Mouse (Mus musculus) ovary, adult 2 months (tissue): ENCODE data around the gene Ropn1l. TPM values are rescaled to one million over a fixed set of nuclear protein-coding genes. Genes with fewer than 3 reads are reported as not detected.

ENCODE experiments used
- polyA plus RNA-seq: library from polyadenylated mRNA; depleted of rRNA; stranded (reverse); fragments of >200 nt; gene quantifications from 2 replicates; pipeline ENCODE4 v1.2.3, GENCODE M21; 2012; rRNA removed

Gene Ropn1l
- polyA plus RNA-seq, result 3.1 and 4.4 TPM in 2 replicates

DNA sequence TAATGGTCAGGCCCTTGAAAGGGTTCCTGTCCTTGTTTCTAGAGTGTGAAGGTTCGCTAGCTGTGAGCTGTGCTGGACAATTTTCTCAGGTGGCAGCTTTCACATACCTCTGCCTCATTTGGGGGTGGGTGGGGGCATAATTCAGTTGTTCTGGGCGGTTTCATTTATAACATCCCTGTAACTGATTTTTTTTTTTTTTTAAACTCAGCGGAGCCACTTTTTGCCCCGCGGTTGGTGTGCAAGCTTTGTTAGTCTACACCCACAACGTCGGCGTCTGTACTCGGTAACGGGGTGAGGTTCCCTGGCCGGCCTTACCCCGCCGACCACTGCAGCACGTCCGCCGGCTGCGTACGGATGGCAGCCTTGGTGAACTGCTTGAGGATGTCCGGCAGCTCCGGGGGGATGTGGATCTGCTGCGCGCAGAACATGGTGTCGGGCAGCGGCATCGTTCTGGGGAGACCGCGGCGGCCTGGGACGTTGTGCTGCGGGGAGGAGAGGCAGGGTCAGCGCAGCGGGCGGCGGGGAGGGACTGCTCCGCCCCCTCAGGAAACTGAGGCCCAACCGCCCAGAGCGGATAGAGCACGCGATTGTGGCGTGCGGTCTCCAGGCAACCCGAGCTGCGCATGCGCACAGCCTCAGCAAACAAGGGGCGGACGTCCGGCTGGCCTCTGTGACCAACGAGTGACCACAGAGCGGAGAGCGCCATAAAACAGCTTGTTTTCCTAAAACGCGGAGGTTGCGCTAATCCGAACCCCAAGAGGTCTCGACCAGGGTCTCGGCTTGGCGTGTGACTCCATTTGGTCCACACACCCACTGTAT is at the start of gene Ropn1l:
Ropn1l (minus strand) TSS at position 640 of the 819 bp plus-strand sequence.

Other genes with a start within 250 kb of the Ropn1l start
- gene Dap, start 229.4 kb downstream of the Ropn1l start, polyA plus RNA-seq, result 92.7 and 179 TPM in 2 replicates
- 1.9 and 2.2 TPM in 2 replicates for gene Ankrd33b, start 86.0 kb downstream of the Ropn1l start, polyA plus RNA-seq
- 15.5 and 16.9 TPM in 2 replicates for gene March6, start 77.3 kb upstream of the Ropn1l start, polyA plus RNA-seq
- gene Cmbl, start 111.7 kb upstream of the Ropn1l start, polyA plus RNA-seq, result 35.7 and 47.3 TPM in 2 replicates
- gene Cct5, start 148.1 kb upstream of the Ropn1l start, polyA plus RNA-seq, result 139 and 148 TPM in 2 replicates
- 5.5 and 7.2 TPM in 2 replicates for gene Fam173b, start 148.1 kb upstream of the Ropn1l start, polyA plus RNA-seq